Mouse (Mus musculus): ENCODE data around the gene Apc2. TPM values are rescaled to one million over a fixed set of nuclear protein-coding genes. Genes with fewer than 3 reads are reported as not detected.

Apc2 gene
- polyA plus RNA-seq, 1 experiment: 0.57 TPM

- DNase-seq: peak; percentile 60
- 11% methylated on average over 36 of the region's 36 CpGs for WGBS
- no peak within 1 kb of the TSS for H3K27ac ChIP-seq (ENCODE audit: control insufficient read depth, insufficient read depth, low read length)
These were observed 33.7 kb downstream of the Apc2 start, which contains the start of the genes Pcsk4 and Reep6 for GRCm38 (mm10) chr10:80329273-80330081. Gene Pcsk4 (minus strand): TSS chr10:80329498. Gene Reep6 (plus strand): TSS chr10:80329953.

GRCm38 (mm10) chr10:80330084-80330483 is 34.3 kb downstream of the Apc2 start:
- DNase-seq: no peak
- H3K27me3 ChIP-seq (ENCODE audit: control insufficient read depth, insufficient read depth, low read length): peaks cover 4% of the 10 kb centered on the region; the same call in 1 of the 2 replicates
- H3K27ac ChIP-seq (ENCODE audit: control insufficient read depth, insufficient read depth, low read length): no peak overlapping the region
- H3K4me1 ChIP-seq (replicated peaks; ENCODE audit: control insufficient read depth, insufficient read depth, low read length): peaks cover 9% of the 10 kb centered on the region
- peak overlapping the region; percentile 44 for H3K4me3 ChIP-seq (ENCODE audit: control insufficient read depth, insufficient read depth, low read length)
- no peak for TF ChIP-seq CTCF (IDR thresholded peaks at IDR 0.05; ENCODE audit: borderline replicate concordance, control insufficient read depth, extremely low read depth, insufficient read depth, low read length, poor library complexity)
- TF ChIP-seq POLR2A (IDR thresholded peaks at IDR 0.05; ENCODE audit: control insufficient read depth, extremely low read depth, insufficient read depth, low read length, poor library complexity): no peak
- no peaks in the 10 kb centered on the region for H3K36me3 ChIP-seq (ENCODE audit: control insufficient read depth, insufficient read depth, low read length)
- 3% methylated on average over 41 of the region's 41 CpGs for WGBS

More at GRCm38 (mm10) chr10:80329273-80330081, 33.7 kb downstream of the Apc2 start, which contains the start of the genes Pcsk4 and Reep6:
- Histone ChIP-seq H3K27me3 (ENCODE audit: control insufficient read depth, insufficient read depth, low read length) (peaks cover 4% of the 10 kb centered on the region; the same call in 1 of the 2 replicates), H3K36me3 (ENCODE audit: control insufficient read depth, insufficient read depth, low read length) (no peaks in the 10 kb centered on the region), H3K4me3 (ENCODE audit: control insufficient read depth, insufficient read depth, low read length) (peak within 1 kb of the TSS; percentile 44), H3K4me1 (replicated peaks; ENCODE audit: control insufficient read depth, insufficient read depth, low read length) (peaks cover 9% of the 10 kb centered on the region)
- TF ChIP-seq POLR2A (IDR thresholded peaks at IDR 0.05; ENCODE audit: control insufficient read depth, extremely low read depth, insufficient read depth, low read length, poor library complexity): no peak
- TF ChIP-seq CTCF (IDR thresholded peaks at IDR 0.05; ENCODE audit: borderline replicate concordance, control insufficient read depth, extremely low read depth, insufficient read depth, low read length, poor library complexity): no peak

- no peak overlapping the region for H3K4me3 ChIP-seq (ENCODE audit: control insufficient read depth, insufficient read depth, low read length)
- H3K27me3 ChIP-seq (ENCODE audit: control insufficient read depth, insufficient read depth, low read length): peaks cover 4% of the 10 kb centered on the region; the same call in 1 of the 2 replicates
- 87% methylated on average over 2 of the region's 2 CpGs for WGBS
- peaks cover 12% of the 10 kb centered on the region for H3K4me1 ChIP-seq (replicated peaks; ENCODE audit: control insufficient read depth, insufficient read depth, low read length)
- TF ChIP-seq CTCF (IDR thresholded peaks at IDR 0.05; ENCODE audit: borderline replicate concordance, control insufficient read depth, extremely low read depth, insufficient read depth, low read length, poor library complexity): no peak
- no peak for TF ChIP-seq POLR2A (IDR thresholded peaks at IDR 0.05; ENCODE audit: control insufficient read depth, extremely low read depth, insufficient read depth, low read length, poor library complexity)
- DNase-seq: no peak
- no peak overlapping the region for H3K27ac ChIP-seq (ENCODE audit: control insufficient read depth, insufficient read depth, low read length)
- H3K36me3 ChIP-seq (ENCODE audit: control insufficient read depth, insufficient read depth, low read length): no peaks in the 10 kb centered on the region
These were observed 35.1 kb downstream of the Apc2 start for GRCm38 (mm10) chr10:80330888-80331287.

DNA sequence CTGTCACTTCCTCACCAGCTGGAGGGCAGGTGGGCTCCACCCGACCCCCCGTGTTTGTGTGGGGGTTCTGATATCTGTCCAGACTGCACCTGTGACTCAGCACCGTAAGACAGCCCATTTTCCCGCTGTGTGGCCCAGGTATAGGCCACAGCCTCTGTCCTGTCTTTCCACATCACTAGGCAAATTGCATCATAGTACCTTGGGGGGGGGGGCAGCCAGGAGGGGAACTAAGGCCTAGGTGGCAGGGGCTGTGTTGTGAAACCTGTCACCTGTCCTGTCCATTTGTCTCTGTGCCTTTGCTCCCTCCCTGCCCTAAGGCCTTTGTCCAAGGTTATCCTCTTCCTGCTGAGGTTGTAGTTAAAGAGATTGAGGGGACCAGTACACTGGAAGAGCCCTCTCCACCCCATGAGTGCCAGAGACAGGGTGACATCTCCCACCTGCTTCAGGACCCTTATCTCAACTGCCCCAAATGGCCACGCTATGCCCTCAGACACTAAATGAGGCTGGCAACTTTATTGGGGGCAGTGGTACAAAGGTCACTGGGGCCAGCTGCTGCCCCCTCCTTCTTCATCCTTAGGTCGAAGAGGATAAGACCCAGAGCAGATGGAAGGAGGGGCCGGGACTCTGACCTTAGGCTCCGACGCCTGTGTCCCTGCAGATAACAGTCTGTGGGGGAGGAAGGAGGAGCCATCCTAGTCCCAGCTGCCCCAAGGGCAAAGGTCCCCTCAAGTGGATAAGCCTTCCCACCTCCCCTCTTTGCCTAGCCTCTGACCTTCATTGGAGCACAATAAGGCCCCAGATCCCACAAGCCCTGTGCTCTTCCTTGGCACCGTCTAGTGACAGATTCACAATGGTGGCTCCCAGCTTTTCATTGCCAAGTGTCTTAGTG is 36.1 kb downstream of the Apc2 start:
- Histone ChIP-seq H3K4me1 (replicated peaks; ENCODE audit: control insufficient read depth, insufficient read depth, low read length) (peaks cover 16% of the 10 kb centered on the region), H3K4me3 (ENCODE audit: control insufficient read depth, insufficient read depth, low read length) (no peak overlapping the region), H3K36me3 (ENCODE audit: control insufficient read depth, insufficient read depth, low read length) (no peaks in the 10 kb centered on the region), H3K27me3 (ENCODE audit: control insufficient read depth, insufficient read depth, low read length) (peaks cover 4% of the 10 kb centered on the region; the same call in 1 of the 2 replicates), H3K27ac (ENCODE audit: control insufficient read depth, insufficient read depth, low read length) (no peak overlapping the region)
- no peak for DNase-seq
- WGBS: 85% methylated on average over 10 of the region's 10 CpGs
- no peak for TF ChIP-seq POLR2A (IDR thresholded peaks at IDR 0.05; ENCODE audit: control insufficient read depth, extremely low read depth, insufficient read depth, low read length, poor library complexity)

- peaks cover 4% of the 10 kb centered on the region; the same call in 1 of the 2 replicates for H3K27me3 ChIP-seq (ENCODE audit: control insufficient read depth, insufficient read depth, low read length)
- peaks cover 16% of the 10 kb centered on the region for H3K4me1 ChIP-seq (replicated peaks; ENCODE audit: control insufficient read depth, insufficient read depth, low read length)
- no peak overlapping the region for H3K27ac ChIP-seq (ENCODE audit: control insufficient read depth, insufficient read depth, low read length)
- no peak overlapping the region for H3K4me3 ChIP-seq (ENCODE audit: control insufficient read depth, insufficient read depth, low read length)
- DNase-seq: no peak
- H3K36me3 ChIP-seq (ENCODE audit: control insufficient read depth, insufficient read depth, low read length): no peaks in the 10 kb centered on the region
- WGBS: 86% methylated on average over 5 of the region's 5 CpGs
- TF ChIP-seq CTCF (IDR thresholded peaks at IDR 0.05; ENCODE audit: borderline replicate concordance, control insufficient read depth, extremely low read depth, insufficient read depth, low read length, poor library complexity) (no peak), POLR2A (IDR thresholded peaks at IDR 0.05; ENCODE audit: control insufficient read depth, extremely low read depth, insufficient read depth, low read length, poor library complexity) (no peak)
These were observed 36.8 kb downstream of the Apc2 start for GRCm38 (mm10) chr10:80332525-80332989.

GRCm38 (mm10) chr10:80336263-80336662 is 40.5 kb downstream of the Apc2 start:
- Histone ChIP-seq H3K4me1 (replicated peaks; ENCODE audit: control insufficient read depth, insufficient read depth, low read length) (peaks cover 12% of the 10 kb centered on the region), H3K4me3 (ENCODE audit: control insufficient read depth, insufficient read depth, low read length) (no peak overlapping the region), H3K27ac (ENCODE audit: control insufficient read depth, insufficient read depth, low read length) (no peak overlapping the region), H3K27me3 (ENCODE audit: control insufficient read depth, insufficient read depth, low read length) (no peaks in the 10 kb centered on the region; the same call in 1 of the 2 replicates), H3K36me3 (ENCODE audit: control insufficient read depth, insufficient read depth, low read length) (no peaks in the 10 kb centered on the region)
- DNase-seq: no peak
- WGBS: 42% methylated on average over 12 of the region's 12 CpGs
- TF ChIP-seq CTCF (IDR thresholded peaks at IDR 0.05; ENCODE audit: borderline replicate concordance, control insufficient read depth, extremely low read depth, insufficient read depth, low read length, poor library complexity) (no peak), POLR2A (IDR thresholded peaks at IDR 0.05; ENCODE audit: control insufficient read depth, extremely low read depth, insufficient read depth, low read length, poor library complexity) (no peak)
